Mouse (Mus musculus) neural tube, embryonic 14.5 days (tissue): ENCODE measurements at regions not wholly inside any gene's neighbourhood (a gene's known extent, or its start where the extent isn't known, plus 50 kb on each side); places are given as distances from the start of the nearest gene placed in this dataset.

Source experiments
- ATAC-seq: fragments of 200-750 bp; cut with Nextera tagmentation; 2 replicates; pipeline ENCODE4 v1.8.0; 2017; ENCODE audit warnings: low read depth, mild to moderate bottlenecking, moderate TSS enrichment, moderate library complexity
- H3K27ac ChIP-seq: fragments of 300-500 bp; sonication (generic); 2 replicates; pipeline ENCODE4 v1.5.1; 2014; ENCODE audit warnings: low read depth, mild to moderate bottlenecking, control low read depth, low read length, moderate library complexity, mixed read lengths
- H3K27me3 ChIP-seq: fragments of 300-500 bp; sonication (generic); 2 replicates; pipeline ENCODE4 v1.6.1; 2014; ENCODE audit warnings: low read length; ENCODE audit not compliant: control insufficient read depth, insufficient read depth
- H3K36me3 ChIP-seq: fragments of 300-500 bp; sonication (generic); 2 replicates; pipeline ENCODE4 v1.6.1; 2014; ENCODE audit warnings: low read length, mixed read lengths; ENCODE audit not compliant: control insufficient read depth, insufficient read depth
- H3K4me1 ChIP-seq: fragments of 300-500 bp; sonication (generic); 2 replicates; pipeline ENCODE4 v1.6.1; 2014; ENCODE audit warnings: low read length; ENCODE audit not compliant: control insufficient read depth, insufficient read depth
- H3K4me2 ChIP-seq: fragments of 300-500 bp; sonication (generic); 2 replicates; pipeline ENCODE4 v1.6.1; 2014; ENCODE audit warnings: mild to moderate bottlenecking, low read depth, low read length, control low read depth
- H3K4me3 ChIP-seq: fragments of 300-500 bp; sonication (generic); 2 replicates; pipeline ENCODE4 v1.5.1; 2014; ENCODE audit warnings: low read depth, low read length, control low read depth, mixed read lengths
- H3K9ac ChIP-seq: fragments of 300-500 bp; sonication (generic); replicated peaks from 2 replicates; pipeline ENCODE4 v1.6.1; 2014; ENCODE audit warnings: low read depth, mild to moderate bottlenecking, control low read depth, low read length, mixed read lengths
- H3K9me3 ChIP-seq: fragments of 300-500 bp; sonication (generic); 2 replicates; pipeline ENCODE4 v1.6.1; 2016; ENCODE audit warnings: low read length; ENCODE audit not compliant: control insufficient read depth
- WGBS: fragments of 180-500 bp; shearing (Covaris S2); extraction: QIAGEN DNeasy Blood & Tissue Kit; methylation state at CpG from one replicate; pipeline ENCODE4 v1.1.7; 2014; 5-methylcytosine and 5-hydroxymethylcytosine counted together

DNA sequence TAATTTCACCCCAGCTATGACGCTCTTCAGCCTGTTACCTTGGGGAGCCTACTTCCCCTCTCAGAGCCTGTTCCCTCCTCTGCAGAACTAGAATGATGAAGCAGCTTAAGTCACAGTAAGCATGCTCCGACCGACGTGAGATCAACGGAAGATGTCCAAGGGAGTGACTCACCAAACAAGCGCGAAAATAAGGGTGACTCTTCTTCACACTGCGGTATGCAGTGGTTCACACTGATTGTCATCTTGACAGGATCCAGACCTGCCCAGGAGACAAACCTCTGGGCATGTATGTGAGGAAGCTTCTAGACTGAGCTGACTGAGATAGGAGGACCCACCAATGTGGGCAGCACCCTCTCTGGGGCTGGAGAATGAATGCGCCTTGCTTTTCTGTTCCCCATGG is 116.3 kb upstream of the Tpm1 start:
- Histone ChIP-seq H3K27ac (no peak overlapping the region), H3K9ac (no peak overlapping the region), H3K4me2 (no peak overlapping the region), H3K9me3 (no peaks in the 10 kb centered on the region), H3K4me1 (no peaks in the 10 kb centered on the region), H3K4me3 (no peak overlapping the region), H3K36me3 (no peaks in the 10 kb centered on the region), H3K27me3 (no peaks in the 10 kb centered on the region)
- WGBS = 93% methylated on average over 9 of the region's 9 CpGs
- ATAC-seq = no peak

GRCm38 (mm10) chr9:67163746-67164145 is 114.5 kb upstream of the Tpm1 start:
- Histone ChIP-seq H3K4me3 (no peak overlapping the region), H3K4me1 (no peaks in the 10 kb centered on the region), H3K36me3 (no peaks in the 10 kb centered on the region), H3K27me3 (no peaks in the 10 kb centered on the region), H3K9me3 (no peaks in the 10 kb centered on the region), H3K27ac (no peak overlapping the region), H3K9ac (no peak overlapping the region), H3K4me2 (no peak overlapping the region)
- no peak for ATAC-seq
- 87% methylated on average over 6 of the region's 6 CpGs for WGBS

- Histone ChIP-seq H3K4me3 (no peak overlapping the region), H3K9ac (no peak overlapping the region), H3K36me3 (no peaks in the 10 kb centered on the region), H3K4me2 (no peak overlapping the region), H3K27me3 (no peaks in the 10 kb centered on the region), H3K4me1 (no peaks in the 10 kb centered on the region), H3K9me3 (no peaks in the 10 kb centered on the region), H3K27ac (no peak overlapping the region)
- 85% methylated on average over 3 of the region's 3 CpGs for WGBS
- ATAC-seq = no peak
Measured at GRCm38 (mm10) chr9:67160785-67161455, 111.7 kb upstream of the Tpm1 start.

- no peak overlapping the region for H3K9ac ChIP-seq
- no peak overlapping the region for H3K4me2 ChIP-seq
- H3K27ac ChIP-seq = no peak overlapping the region
- H3K36me3 ChIP-seq = no peaks in the 10 kb centered on the region
- no peaks in the 10 kb centered on the region for H3K4me1 ChIP-seq
- no peak overlapping the region for H3K4me3 ChIP-seq
- no peaks in the 10 kb centered on the region for H3K27me3 ChIP-seq
- WGBS = 99% methylated on average over 5 of the region's 5 CpGs
- no peak for ATAC-seq
- no peaks in the 10 kb centered on the region for H3K9me3 ChIP-seq
Measured at GRCm38 (mm10) chr9:67160350-67160749, 111.1 kb upstream of the Tpm1 start.

DNA sequence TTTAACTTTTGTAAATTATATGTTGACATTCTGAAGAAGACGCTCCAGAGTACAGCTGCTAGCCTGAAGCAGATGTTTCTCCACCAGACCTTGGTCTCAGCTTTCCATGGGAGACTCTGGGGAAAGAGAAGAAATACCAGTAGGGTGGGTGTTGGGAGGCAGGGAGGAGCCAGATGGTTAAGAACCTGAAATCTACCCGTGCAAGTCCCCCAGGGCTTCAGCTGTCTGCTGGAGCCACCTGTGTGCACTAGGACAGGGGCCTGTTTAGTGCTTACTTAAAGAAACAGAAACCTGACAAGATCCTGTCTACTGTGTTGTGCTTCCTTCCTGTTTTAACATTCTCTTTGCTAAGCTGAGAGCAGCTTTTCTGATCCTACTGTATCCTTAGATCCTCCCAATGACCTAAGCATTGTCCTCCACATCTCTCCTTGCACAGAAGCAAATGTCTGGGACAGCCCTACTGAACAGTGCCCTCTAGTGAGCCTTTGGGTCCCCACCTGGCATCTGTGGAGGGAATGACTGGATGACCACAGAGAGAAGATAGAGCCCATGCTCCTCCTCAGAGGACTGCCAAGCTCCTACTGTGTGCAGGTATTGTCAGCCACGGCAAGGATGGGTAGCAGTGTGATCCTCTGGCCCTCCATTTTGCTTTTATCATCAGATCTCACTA is 107.5 kb upstream of the Tpm1 start:
- 57% methylated on average over 3 of the region's 3 CpGs for WGBS
- H3K4me3 ChIP-seq = no peak overlapping the region
- H3K9me3 ChIP-seq = no peaks in the 10 kb centered on the region
- no peaks in the 10 kb centered on the region for H3K4me1 ChIP-seq
- no peaks in the 10 kb centered on the region for H3K27me3 ChIP-seq
- no peaks in the 10 kb centered on the region for H3K36me3 ChIP-seq
- H3K9ac ChIP-seq = no peak overlapping the region
- H3K4me2 ChIP-seq = no peak overlapping the region
- H3K27ac ChIP-seq = no peak overlapping the region
- no peak for ATAC-seq

- WGBS = 83% methylated on average over 6 of the region's 6 CpGs
- Histone ChIP-seq H3K9ac (no peak overlapping the region), H3K9me3 (no peaks in the 10 kb centered on the region), H3K36me3 (no peaks in the 10 kb centered on the region), H3K27ac (no peak overlapping the region), H3K27me3 (no peaks in the 10 kb centered on the region), H3K4me2 (no peak overlapping the region), H3K4me3 (no peak overlapping the region), H3K4me1 (no peaks in the 10 kb centered on the region)
- ATAC-seq = no peak
Measured at GRCm38 (mm10) chr9:67154062-67154461, 104.9 kb upstream of the Tpm1 start.

GRCm38 (mm10) chr9:67153333-67153732 is 104.1 kb upstream of the Tpm1 start:
- H3K9me3 ChIP-seq = no peaks in the 10 kb centered on the region
- 83% methylated on average over 4 of the region's 4 CpGs for WGBS
- H3K4me1 ChIP-seq = no peaks in the 10 kb centered on the region
- no peak overlapping the region for H3K9ac ChIP-seq
- H3K36me3 ChIP-seq = no peaks in the 10 kb centered on the region
- no peaks in the 10 kb centered on the region for H3K27me3 ChIP-seq
- no peak overlapping the region for H3K4me2 ChIP-seq
- no peak overlapping the region for H3K4me3 ChIP-seq
- ATAC-seq = no peak
- no peak overlapping the region for H3K27ac ChIP-seq

DNA sequence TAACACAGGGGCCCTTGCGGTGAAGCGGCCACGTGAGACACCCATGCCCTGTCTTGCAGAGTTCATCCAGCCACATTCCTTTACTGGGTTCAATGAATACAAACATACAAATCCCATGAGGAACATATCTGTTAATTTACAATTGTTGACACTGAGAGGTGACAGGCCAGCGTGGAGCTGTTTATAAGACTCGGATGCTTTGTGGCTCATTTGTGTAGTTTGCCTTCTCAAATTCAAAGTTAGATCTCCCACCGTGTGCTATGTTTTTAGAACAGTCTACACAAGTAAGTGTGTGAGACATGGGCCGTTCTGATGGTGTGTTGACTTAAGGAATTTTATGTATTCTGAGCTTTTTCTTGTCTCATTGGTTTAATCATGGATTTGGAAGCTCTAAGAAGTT is 98.5 kb upstream of the Tpm1 start:
- Histone ChIP-seq H3K27me3 (no peaks in the 10 kb centered on the region), H3K4me3 (no peak overlapping the region), H3K36me3 (no peaks in the 10 kb centered on the region), H3K9me3 (no peaks in the 10 kb centered on the region), H3K27ac (no peak overlapping the region), H3K4me2 (no peak overlapping the region), H3K9ac (no peak overlapping the region), H3K4me1 (no peaks in the 10 kb centered on the region)
- 79% methylated on average over 7 of the region's 7 CpGs for WGBS
- ATAC-seq = no peak

- no peak overlapping the region for H3K4me2 ChIP-seq
- no peaks in the 10 kb centered on the region for H3K36me3 ChIP-seq
- H3K27me3 ChIP-seq = no peaks in the 10 kb centered on the region
- H3K9ac ChIP-seq = no peak overlapping the region
- H3K4me3 ChIP-seq = no peak overlapping the region
- H3K9me3 ChIP-seq = no peaks in the 10 kb centered on the region
- no peak overlapping the region for H3K27ac ChIP-seq
- WGBS = 95% methylated on average over 6 of the region's 6 CpGs
- no peaks in the 10 kb centered on the region for H3K4me1 ChIP-seq
- ATAC-seq = no peak
Measured at GRCm38 (mm10) chr9:67145392-67145791, 96.2 kb upstream of the Tpm1 start.
